Mouse (Mus musculus): ENCODE results near the gene Fank1.

GRCm38 (mm10) chr7:133793248-133794131 is 16.8 kb downstream of the Fank1 start:
- TF ChIP-seq CTCF (IDR thresholded peaks at IDR 0.05; ENCODE audit: control insufficient read depth, insufficient read depth, low read length) = no peak
- no peak for TF ChIP-seq POLR2A (IDR thresholded peaks at IDR 0.05; ENCODE audit: borderline replicate concordance, control insufficient read depth, low read depth, low read length)

Data from bone marrow, adult 2 months (tissue).